Mouse (Mus musculus): ENCODE measurements around the gene Dmrta2. TPM values are rescaled to one million over a fixed set of nuclear protein-coding genes. Genes with fewer than 3 reads are reported as not detected.

Gene Dmrta2
- total and polyA plus RNA-seq, 3 experiments: 0.11 to 0.40 TPM; not detected in 1

GRCm38 (mm10) chr4:110019145-110019544, 41.3 kb downstream of the Dmrta2 start:
- Histone ChIP-seq H3K27me3 (ENCODE audit: insufficient read depth, low read length) (no peaks in the 10 kb centered on the region), H3K9me3 (replicated peaks) (no peaks in the 10 kb centered on the region), H3K36me3 (replicated peaks) (no peaks in the 10 kb centered on the region), H3K4me1 (ENCODE audit: insufficient read depth, low read depth, low read length) (peaks cover 3% of the 10 kb centered on the region; the same call in 1 of the 2 replicates), H3K4me3 (ENCODE audit: low read depth, low read length) (no peak overlapping the region)
- TF ChIP-seq POLR2AphosphoS5 (IDR thresholded peaks at IDR 0.05; ENCODE audit: insufficient replicate concordance, low read depth, low read length) (no peak), CTCF (IDR thresholded peaks at IDR 0.05; ENCODE audit: low read depth, low read length) (peak; percentile 41)
- ATAC-seq (ENCODE audit: extremely low read depth, insufficient number of reproducible peaks, low FRiP score, poor library complexity, severe bottlenecking) (no peak), DNase-seq (ENCODE audit: low spot score) (no peak)

- Histone ChIP-seq H3K27me3 (ENCODE audit: insufficient read depth, low read length) (no peaks in the 10 kb centered on the region), H3K9me3 (replicated peaks) (no peaks in the 10 kb centered on the region), H3K4me1 (ENCODE audit: insufficient read depth, low read depth, low read length) (peaks cover 3% of the 10 kb centered on the region; the same call in 1 of the 2 replicates), H3K36me3 (replicated peaks) (no peaks in the 10 kb centered on the region), H3K4me3 (ENCODE audit: low read depth, low read length) (no peak overlapping the region)
- TF ChIP-seq CTCF (IDR thresholded peaks at IDR 0.05; ENCODE audit: low read depth, low read length): peak; percentile 76
- TF ChIP-seq POLR2AphosphoS5 (IDR thresholded peaks at IDR 0.05; ENCODE audit: insufficient replicate concordance, low read depth, low read length): no peak
- peak; percentile 34; the same call in 1 of the 2 replicates for ATAC-seq (ENCODE audit: extremely low read depth, insufficient number of reproducible peaks, low FRiP score, poor library complexity, severe bottlenecking)
- DNase-seq (ENCODE audit: low spot score): peak; percentile 23
Measured at GRCm38 (mm10) chr4:110020255-110020654, 42.4 kb downstream of the Dmrta2 start.

- no peak for DNase-seq (ENCODE audit: low spot score)
- TF ChIP-seq CTCF (IDR thresholded peaks at IDR 0.05; ENCODE audit: low read depth, low read length) (no peak), TAL1 (conservative IDR thresholded peaks at IDR 0.05; ENCODE audit: low read depth, low read length) (no peak), GATA1 (IDR thresholded peaks at IDR 0.05; ENCODE audit: borderline replicate concordance, low read length) (no peak), POLR2AphosphoS5 (IDR thresholded peaks at IDR 0.05; ENCODE audit: insufficient replicate concordance, low read depth, low read length) (no peak), GATA2 (IDR thresholded peaks at IDR 0.05; ENCODE audit: borderline replicate concordance, low read depth, low read length) (no peak)
- H3K27me3 ChIP-seq (ENCODE audit: insufficient read depth, low read length): no peaks in the 10 kb centered on the region
- no peak overlapping the region for H3K4me3 ChIP-seq (ENCODE audit: low read depth, low read length)
- peaks cover 3% of the 10 kb centered on the region; the same call in 1 of the 2 replicates for H3K4me1 ChIP-seq (ENCODE audit: insufficient read depth, low read depth, low read length)
- no peaks in the 10 kb centered on the region for H3K9me3 ChIP-seq (replicated peaks)
- ATAC-seq (ENCODE audit: extremely low read depth, insufficient number of reproducible peaks, low FRiP score, poor library complexity, severe bottlenecking): no peak
- H3K36me3 ChIP-seq (replicated peaks): no peaks in the 10 kb centered on the region
Measured at GRCm38 (mm10) chr4:110021956-110022625, 44.2 kb downstream of the Dmrta2 start.

GRCm38 (mm10) chr4:110028461-110029188, 50.8 kb downstream of the Dmrta2 start:
- DNase-seq (ENCODE audit: low spot score): no peak
- Histone ChIP-seq H3K4me1 (ENCODE audit: insufficient read depth, low read depth, low read length) (no peaks in the 10 kb centered on the region), H3K27me3 (ENCODE audit: insufficient read depth, low read length) (no peaks in the 10 kb centered on the region)

GRCm38 (mm10) chr4:110029446-110029845, 51.6 kb downstream of the Dmrta2 start:
- Histone ChIP-seq H3K4me3 (ENCODE audit: low read depth, low read length) (no peak overlapping the region), H3K36me3 (replicated peaks) (no peaks in the 10 kb centered on the region), H3K27me3 (ENCODE audit: insufficient read depth, low read length) (no peaks in the 10 kb centered on the region), H3K4me1 (ENCODE audit: insufficient read depth, low read depth, low read length) (no peaks in the 10 kb centered on the region), H3K9me3 (replicated peaks) (no peaks in the 10 kb centered on the region; the same call in 1 of the 2 replicates)
- ATAC-seq (ENCODE audit: extremely low read depth, insufficient number of reproducible peaks, low FRiP score, poor library complexity, severe bottlenecking): no peak
- no peak for TF ChIP-seq GATA2 (IDR thresholded peaks at IDR 0.05; ENCODE audit: borderline replicate concordance, low read depth, low read length)
- no peak for TF ChIP-seq CTCF (IDR thresholded peaks at IDR 0.05; ENCODE audit: low read depth, low read length)
- TF ChIP-seq TAL1 (conservative IDR thresholded peaks at IDR 0.05; ENCODE audit: low read depth, low read length): no peak
- TF ChIP-seq GATA1 (IDR thresholded peaks at IDR 0.05; ENCODE audit: borderline replicate concordance, low read length): no peak
- TF ChIP-seq POLR2AphosphoS5 (IDR thresholded peaks at IDR 0.05; ENCODE audit: insufficient replicate concordance, low read depth, low read length): no peak
- DNase-seq (ENCODE audit: low spot score): no peak

More at GRCm38 (mm10) chr4:110028461-110029188, 50.8 kb downstream of the Dmrta2 start:
- no peak for ATAC-seq (ENCODE audit: extremely low read depth, insufficient number of reproducible peaks, low FRiP score, poor library complexity, severe bottlenecking)
- Histone ChIP-seq H3K9me3 (replicated peaks) (no peaks in the 10 kb centered on the region), H3K4me3 (ENCODE audit: low read depth, low read length) (no peak overlapping the region), H3K36me3 (replicated peaks) (no peaks in the 10 kb centered on the region)
- no peak for TF ChIP-seq POLR2AphosphoS5 (IDR thresholded peaks at IDR 0.05; ENCODE audit: insufficient replicate concordance, low read depth, low read length)
- no peak for TF ChIP-seq TAL1 (conservative IDR thresholded peaks at IDR 0.05; ENCODE audit: low read depth, low read length)
- TF ChIP-seq GATA1 (IDR thresholded peaks at IDR 0.05; ENCODE audit: borderline replicate concordance, low read length): no peak
